ENCODE assay signal across 26 mouse cellular contexts in the genomic region with DNA sequence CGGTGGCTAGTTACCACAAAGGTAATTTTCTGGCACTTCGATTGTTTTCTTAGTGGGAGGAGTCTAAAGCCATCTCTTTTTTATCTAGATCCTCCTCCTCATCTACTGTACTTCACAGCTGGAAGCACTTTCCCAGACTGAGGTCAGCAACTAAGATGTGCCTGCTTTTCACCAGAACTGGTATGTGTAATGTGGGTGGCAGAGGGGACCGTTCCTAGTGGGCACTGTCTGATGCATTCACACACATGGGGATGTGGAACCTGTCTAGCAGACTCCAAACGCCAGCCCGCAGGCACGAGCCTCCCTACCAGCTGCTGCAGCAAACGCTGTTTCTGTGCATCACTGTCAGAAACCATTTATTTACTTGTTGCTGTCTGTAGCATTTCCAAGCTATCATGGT. TPM values are rescaled to one million over a fixed set of nuclear protein-coding genes. Genes with fewer than 3 reads are reported as not detected.
A peak's percentile ranks its signal among the peaks of the same experiment; 100 is the strongest.
DNase-seq lines count a peak whose midpoint lies in the region; ATAC-seq and TF ChIP-seq lines count a peak whose summit lies in the region.
"Had no signal": no experiment of that assay in that cellular context is flagged by ENCODE, and none has a peak within 500 bp of the region (broad histone marks: within the 10 kb centered on the region; RNA-seq: fewer than 3 reads in every experiment).

No protein-coding gene starts in this region.

- 0 out of 2 replicates have a peak, but pooled peaks have one; percentile 20 for ATAC-seq in forebrain, postnatal 0 days
- no peak for ATAC-seq in forebrain, embryonic 15.5 days (replicated peaks)
- ATAC-seq in hindbrain, postnatal 0 days = 0 out of 2 replicates have a peak, but pooled peaks have one; percentile 27
- ATAC-seq in hindbrain, embryonic 13.5 days (ENCODE audit: low FRiP score) = no peak
- ATAC-seq: intestine, embryonic 15.5 days; Patski had no signal

- H3K4me2 ChIP-seq in forebrain, postnatal 0 days (ENCODE audit: low read depth) = no peak overlapping the region
- no peak overlapping the region for H3K4me2 ChIP-seq in forebrain, embryonic 15.5 days (replicated peaks)
- no peak overlapping the region for H3K4me2 ChIP-seq in hindbrain, postnatal 0 days (ENCODE audit: low read depth, low read length)
- H3K4me2 ChIP-seq in hindbrain, embryonic 13.5 days = no peak overlapping the region
- H3K4me2 ChIP-seq: forebrain, embryonic 12.5 days; heart, embryonic 11.5 days; heart, embryonic 15.5 days; hindbrain, embryonic 15.5 days; intestine, embryonic 15.5 days had no signal

- no peak for TF ChIP-seq CTCF in forebrain, postnatal 0 days (IDR thresholded peaks at IDR 0.05; ENCODE audit: low read depth)
- TF ChIP-seq CTCF in hindbrain, postnatal 0 days (IDR thresholded peaks at IDR 0.05; ENCODE audit: low read depth) = no peak

- no peak overlapping the region for H3K9ac ChIP-seq in forebrain, postnatal 0 days
- H3K9ac ChIP-seq in forebrain, embryonic 15.5 days (replicated peaks) = no peak overlapping the region
- no peak overlapping the region for H3K9ac ChIP-seq in hindbrain, postnatal 0 days (replicated peaks; ENCODE audit: low read length)
- no peak overlapping the region for H3K9ac ChIP-seq in hindbrain, embryonic 13.5 days
- H3K9ac ChIP-seq: forebrain, embryonic 12.5 days; heart, embryonic 15.5 days; hindbrain, embryonic 15.5 days; intestine, embryonic 15.5 days had no signal

- H3K27ac ChIP-seq in forebrain, postnatal 0 days (ENCODE audit: low read depth, low read length) = no peak overlapping the region
- H3K27ac ChIP-seq in forebrain, embryonic 15.5 days (replicated peaks) = no peak overlapping the region
- H3K27ac ChIP-seq in hindbrain, postnatal 0 days = no peak overlapping the region
- no peak overlapping the region for H3K27ac ChIP-seq in hindbrain, embryonic 13.5 days
- H3K27ac ChIP-seq: forebrain, embryonic 12.5 days; heart, adult 2 months; heart, embryonic 15.5 days; hindbrain, embryonic 15.5 days; intestine, embryonic 15.5 days had no signal

- H3K27me3 ChIP-seq in forebrain, postnatal 0 days (ENCODE audit: insufficient read depth, low read length) = no peaks in the 10 kb centered on the region
- no peaks in the 10 kb centered on the region for H3K27me3 ChIP-seq in forebrain, embryonic 15.5 days
- no peaks in the 10 kb centered on the region for H3K27me3 ChIP-seq in hindbrain, postnatal 0 days (ENCODE audit: insufficient read depth, low read length)
- no peaks in the 10 kb centered on the region for H3K27me3 ChIP-seq in hindbrain, embryonic 13.5 days
- H3K27me3 ChIP-seq: CH12.LX; forebrain, embryonic 12.5 days; heart, embryonic 15.5 days; hindbrain, embryonic 15.5 days; intestine, embryonic 15.5 days had no signal

- no peak overlapping the region for H3K4me3 ChIP-seq in forebrain, postnatal 0 days (ENCODE audit: low read depth, low read length)
- H3K4me3 ChIP-seq in forebrain, embryonic 15.5 days = no peak overlapping the region
- H3K4me3 ChIP-seq in hindbrain, postnatal 0 days (ENCODE audit: low read length) = no peak overlapping the region
- H3K4me3 ChIP-seq in hindbrain, embryonic 13.5 days = no peak overlapping the region
- H3K4me3 ChIP-seq: forebrain, embryonic 12.5 days; heart, adult 2 months; heart, embryonic 15.5 days; hindbrain, embryonic 15.5 days; intestine, embryonic 15.5 days had no signal

- no peak for DNase-seq in forebrain, postnatal 0 days
- no peak for DNase-seq in hindbrain, postnatal 0 days (ENCODE audit: low spot score)
- DNase-seq in brain, adult 2 months (ENCODE audit: low read depth, low spot score) = peak; percentile 15
- peak; percentile 44 for DNase-seq in retina, embryonic 14.5 days (ENCODE audit: low spot score)
- DNase-seq in adipocyte (ENCODE audit: low spot score) = no peak
- DNase-seq: adrenal gland, adult 2 months; adrenal gland, postnatal 14 days; B cell, adult 2 months; cerebellum, adult 11-12 months; cerebellum, adult 8-10 months; cerebellum, postnatal 10 days; gastrocnemius, postnatal 25 days; heart, adult 2 months; heart, postnatal 14 days; heart, postnatal 4 days; kidney, adult 11 months had no signal

- no peaks in the 10 kb centered on the region for H3K4me1 ChIP-seq in forebrain, postnatal 0 days (ENCODE audit: insufficient read depth)
- no peaks in the 10 kb centered on the region for H3K4me1 ChIP-seq in forebrain, embryonic 15.5 days
- no peaks in the 10 kb centered on the region for H3K4me1 ChIP-seq in hindbrain, postnatal 0 days (ENCODE audit: insufficient read depth, low read length)
- H3K4me1 ChIP-seq in hindbrain, embryonic 13.5 days (replicated peaks) = no peaks in the 10 kb centered on the region
- H3K4me1 ChIP-seq: forebrain, embryonic 12.5 days; heart, embryonic 15.5 days; hindbrain, embryonic 15.5 days; intestine, embryonic 15.5 days had no signal

- 66% methylated on average over 7 of the region's 7 CpGs for WGBS in forebrain, postnatal 0 days
- WGBS in forebrain, embryonic 15.5 days = 69% methylated on average over 7 of the region's 7 CpGs
- 59% methylated on average over 7 of the region's 7 CpGs for WGBS in hindbrain, postnatal 0 days
- WGBS in hindbrain, embryonic 13.5 days = 74% methylated on average over 7 of the region's 7 CpGs

- H3K36me3 ChIP-seq in forebrain, postnatal 0 days (ENCODE audit: insufficient read depth) = no peaks in the 10 kb centered on the region
- no peaks in the 10 kb centered on the region for H3K36me3 ChIP-seq in forebrain, embryonic 15.5 days
- no peaks in the 10 kb centered on the region for H3K36me3 ChIP-seq in hindbrain, postnatal 0 days (ENCODE audit: insufficient read depth, low read length)
- no peaks in the 10 kb centered on the region for H3K36me3 ChIP-seq in hindbrain, embryonic 13.5 days
- H3K36me3 ChIP-seq: forebrain, embryonic 12.5 days; G1E; heart, embryonic 15.5 days; hindbrain, embryonic 15.5 days; intestine, embryonic 15.5 days had no signal

- no peaks in the 10 kb centered on the region for H3K9me3 ChIP-seq in forebrain, postnatal 0 days (ENCODE audit: low read length)
- H3K9me3 ChIP-seq in forebrain, embryonic 15.5 days = no peaks in the 10 kb centered on the region
- H3K9me3 ChIP-seq in hindbrain, postnatal 0 days (ENCODE audit: low read length) = no peaks in the 10 kb centered on the region
- H3K9me3 ChIP-seq in hindbrain, embryonic 13.5 days = no peaks in the 10 kb centered on the region
- H3K9me3 ChIP-seq: forebrain, embryonic 12.5 days; heart, embryonic 15.5 days; hindbrain, embryonic 15.5 days; intestine, embryonic 15.5 days had no signal

RNA-seq across cellular contexts. Expression of a gene that starts 31.3 kb away (rescaled TPM):
- total RNA-seq in forebrain, postnatal 0 days (2014; rRNA removed) = 2.6 and 2.8 TPM in 2 replicates
- 8.7 and 12.9 TPM in 2 replicates for polyA plus RNA-seq in forebrain, postnatal 0 days (2015; fragmentation: Nextera tagmentation; extraction: Ambion mirVana)
- 4.6 and 5.8 TPM in 2 replicates for polyA plus RNA-seq in forebrain, embryonic 15.5 days (2015; fragmentation: Nextera tagmentation; extraction: Ambion mirVana)
- total RNA-seq in hindbrain, postnatal 0 days (2014; rRNA removed) = 1.2 and 1.6 TPM in 2 replicates
- polyA plus RNA-seq in hindbrain, postnatal 0 days (2015; fragmentation: Nextera tagmentation; extraction: Ambion mirVana) = 7.3 and 7.6 TPM in 2 replicates
- 3.2 and 3.6 TPM in 2 replicates for polyA plus RNA-seq in hindbrain, embryonic 13.5 days (2015; fragmentation: Nextera tagmentation; extraction: Ambion mirVana)
- total RNA-seq: CH12.LX had no signal
- polyA plus RNA-seq: G1E had no signal

RNA-seq across cellular contexts. Expression of a gene that starts 50.5 kb away (rescaled TPM):
- 99.2 and 132 TPM in 2 replicates for total RNA-seq in forebrain, postnatal 0 days (2014; rRNA removed)
- 44.8 and 45.2 TPM in 2 replicates for polyA plus RNA-seq in forebrain, postnatal 0 days (2015; fragmentation: Nextera tagmentation; extraction: Ambion mirVana)
- 47.8 and 50.3 TPM in 2 replicates for polyA plus RNA-seq in forebrain, embryonic 15.5 days (2015; fragmentation: Nextera tagmentation; extraction: Ambion mirVana)
- total RNA-seq in hindbrain, postnatal 0 days (2014; rRNA removed) = 69.3 and 80.7 TPM in 2 replicates
- polyA plus RNA-seq in hindbrain, postnatal 0 days (2015; fragmentation: Nextera tagmentation; extraction: Ambion mirVana) = 26.1 and 28.4 TPM in 2 replicates
- 36.1 and 39.9 TPM in 2 replicates for polyA plus RNA-seq in hindbrain, embryonic 13.5 days (2015; fragmentation: Nextera tagmentation; extraction: Ambion mirVana)
- polyA plus RNA-seq: G1E, Patski had no signal

Comparison
In these comparisons a context has a peak if more than half of its experiments do, and no peak if none do; other contexts are left out.
1. ATAC-seq: peak in forebrain, postnatal 0 days (single experiment) and hindbrain, postnatal 0 days (single experiment); none in forebrain, embryonic 15.5 days (single experiment) and hindbrain, embryonic 13.5 days (single experiment).
2. DNase-seq: peak in brain, adult 2 months (single experiment) and retina, embryonic 14.5 days (single experiment); none in forebrain, postnatal 0 days (single experiment), hindbrain, postnatal 0 days (single experiment) and adipocyte (single experiment).